Mouse (Mus musculus) frontal cortex, adult 2 months (tissue): ENCODE data around the gene Asna1. TPM values are rescaled to one million over a fixed set of nuclear protein-coding genes. Genes with fewer than 3 reads are reported as not detected.

Source experiments
- DNase-seq, 2 experiments: peaks; one replicate each; pipeline ENCODE4 v3.0.0; 2022; ENCODE audit warnings: low spot score in 1 of 2; ENCODE audit errors: extremely low spot score in 1 of 2
- polyA plus RNA-seq: library from polyadenylated mRNA; depleted of rRNA; stranded (reverse); fragments of >200 nt; gene quantifications from 2 replicates; pipeline ENCODE4 v1.2.3, GENCODE M21; 2012; rRNA removed

The Asna1 gene
- polyA plus RNA-seq: 238 and 271 TPM in 2 replicates

- DNase-seq: peak; percentile 91
These were observed at the start of gene Asna1 for GRCm38 (mm10) chr8:85025098-85025932. Gene Asna1, minus strand, starts transcription at chr8:85025281.

DNA sequence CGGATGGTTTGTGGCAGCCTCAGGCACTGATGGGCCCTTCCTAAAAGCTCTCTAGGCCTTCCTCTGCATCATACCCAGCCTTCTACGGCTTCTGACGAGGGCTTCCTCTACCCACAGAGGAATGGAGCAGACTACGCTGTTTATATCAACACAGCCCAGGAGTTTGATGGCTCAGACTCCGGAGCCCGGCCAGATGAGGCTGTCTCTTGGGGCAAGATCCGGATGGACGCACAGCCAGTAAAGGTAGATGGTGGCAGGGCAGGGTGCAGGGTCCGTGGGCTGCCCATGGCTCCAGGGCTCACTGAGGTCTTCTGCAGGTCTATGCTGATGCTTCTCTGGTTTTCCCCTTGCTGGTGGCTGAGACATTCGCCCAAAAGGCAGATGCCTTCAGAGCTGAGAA is 49.5 kb upstream of the Asna1 start:
- DNase-seq: no peak

- DNase-seq: no peak
These were observed 49.1 kb upstream of the Asna1 start for GRCm38 (mm10) chr8:85074167-85074566.

GRCm38 (mm10) chr8:85073041-85073612 is 48.0 kb upstream of the Asna1 start:
- DNase-seq: no peak

GRCm38 (mm10) chr8:85072364-85072929 is 47.4 kb upstream of the Asna1 start:
- DNase-seq: peak in 1 of 2 experiments; percentile 40

GRCm38 (mm10) chr8:85071514-85072281 is 46.6 kb upstream of the Asna1 start, which contains the start of gene Dhps:
Gene Dhps, plus strand, starts transcription at chr8:85071757.
- DNase-seq: peak; percentile 85 to 94

- DNase-seq: no peak
These were observed 46.0 kb upstream of the Asna1 start for GRCm38 (mm10) chr8:85071041-85071440.

DNA sequence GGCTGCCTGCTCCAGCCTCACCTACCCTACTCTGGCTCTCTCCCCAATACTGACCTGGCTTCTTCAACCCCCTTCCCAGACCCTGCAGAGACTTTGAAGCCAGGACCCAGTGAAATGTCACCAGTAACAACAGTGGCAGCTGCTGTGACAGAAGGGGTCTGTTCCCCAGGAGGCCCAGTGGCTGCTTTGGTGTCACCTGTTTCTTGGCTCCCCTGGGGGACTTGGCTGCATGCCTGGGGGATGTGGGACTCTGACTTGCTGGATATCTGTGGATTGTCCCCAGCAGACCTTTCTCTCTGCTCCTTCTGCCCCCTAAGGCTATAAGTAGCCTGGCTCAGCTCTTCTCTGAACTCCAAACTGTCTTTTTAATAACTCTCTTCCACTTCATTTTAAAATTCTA is 42.9 kb upstream of the Asna1 start, which contains the start of gene Gm5741:
Gm5741 (minus strand) TSS at position 1 of the 400 bp plus-strand sequence.
- DNase-seq: no peak

GRCm38 (mm10) chr8:85067155-85067554 is 42.1 kb upstream of the Asna1 start:
- DNase-seq: no peak

GRCm38 (mm10) chr8:85065213-85065612 is 40.1 kb upstream of the Asna1 start:
- no peak for DNase-seq

DNA sequence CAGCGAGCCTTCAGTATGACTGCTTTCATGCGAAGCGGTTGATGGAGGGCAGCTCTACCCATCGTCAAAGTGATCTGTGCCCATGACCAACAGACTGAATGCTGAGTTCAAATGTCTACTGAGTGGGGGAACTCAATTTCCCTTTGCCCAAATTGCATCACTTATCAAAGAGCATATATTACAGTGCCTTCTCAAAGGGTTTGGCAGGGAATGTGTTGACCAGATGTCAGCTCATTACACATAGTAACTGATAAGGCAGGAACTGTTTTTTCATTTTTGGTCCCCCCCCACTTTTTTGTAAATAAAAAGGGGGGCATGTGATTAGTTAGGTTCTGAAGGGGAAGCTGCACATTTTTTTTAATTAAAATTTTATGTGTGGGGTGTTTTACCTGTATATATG is 37.5 kb upstream of the Asna1 start:
- DNase-seq: no peak

- peak; percentile 90 to 96 for DNase-seq
These were observed 35.0 kb upstream of the Asna1 start, which contains the start of gene Fbxw9 for GRCm38 (mm10) chr8:85059879-85060616. Gene Fbxw9, plus strand, starts transcription at chr8:85060055.

GRCm38 (mm10) chr8:85057367-85057766 is 32.3 kb upstream of the Asna1 start:
- DNase-seq: no peak

GRCm38 (mm10) chr8:85043619-85044018 is 18.5 kb upstream of the Asna1 start:
- no peak for DNase-seq

GRCm38 (mm10) chr8:85037681-85038531 is 12.8 kb upstream of the Asna1 start:
- peak in 1 of 2 experiments; percentile 62 for DNase-seq

GRCm38 (mm10) chr8:85037366-85037680 is 12.2 kb upstream of the Asna1 start:
- no peak for DNase-seq

GRCm38 (mm10) chr8:85036718-85037365 is 11.8 kb upstream of the Asna1 start, which contains the start of gene Tnpo2:
Gene Tnpo2, plus strand, starts transcription at chr8:85036915.
- peak; percentile 92 to 95 for DNase-seq

DNA sequence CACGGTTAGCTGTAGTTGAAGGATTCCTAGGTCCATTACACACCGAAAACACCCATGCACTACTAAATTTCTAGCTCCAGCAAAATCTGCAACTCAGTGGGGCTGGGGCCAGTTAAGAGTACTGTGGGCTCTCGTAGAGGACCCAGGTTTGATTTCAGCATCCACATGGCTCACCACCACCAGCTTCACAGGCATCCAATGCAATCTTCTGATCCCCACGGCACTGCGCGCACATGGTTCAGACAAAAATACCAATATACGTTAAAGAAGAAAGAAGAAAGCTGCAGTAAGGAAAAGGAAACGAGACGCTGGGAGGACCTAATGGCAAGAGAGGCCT is 11.3 kb upstream of the Asna1 start:
- DNase-seq: no peak
